Mouse (Mus musculus) ovary, adult 10 weeks (tissue): Measurements from ENCODE around the gene Olfr1447. TPM values are rescaled to one million over a fixed set of nuclear protein-coding genes. Genes with fewer than 3 reads are reported as not detected.

Source experiments
- polyA plus RNA-seq: library from polyadenylated mRNA; stranded (reverse); fragments of 350-450 nt; fragmentation: Illumina TruSeq; extraction: RNeasy Lipid Tissue Mini Kit (QIAGEN cat#74804); gene quantifications from one replicate; pipeline ENCODE4 v1.2.3, GENCODE M21; 2014

Olfr1447 gene
- not detected for polyA plus RNA-seq

GRCm38 (mm10) chr19:12903643-12904042 lies at the start of gene Olfr1447:
Gene Olfr1447, minus strand, starts transcription at chr19:12903743.

GRCm38 (mm10) chr19:12949958-12950357 lies 46.4 kb upstream of the Olfr1447 start, which contains the start of gene Olfr1450:
Gene Olfr1450, plus strand, starts transcription at chr19:12950258.

GRCm38 (mm10) chr19:12930540-12930939 lies 27.0 kb upstream of the Olfr1447 start, which contains the start of gene Olfr1449:
Gene Olfr1449, plus strand, starts transcription at chr19:12930840.

DNA sequence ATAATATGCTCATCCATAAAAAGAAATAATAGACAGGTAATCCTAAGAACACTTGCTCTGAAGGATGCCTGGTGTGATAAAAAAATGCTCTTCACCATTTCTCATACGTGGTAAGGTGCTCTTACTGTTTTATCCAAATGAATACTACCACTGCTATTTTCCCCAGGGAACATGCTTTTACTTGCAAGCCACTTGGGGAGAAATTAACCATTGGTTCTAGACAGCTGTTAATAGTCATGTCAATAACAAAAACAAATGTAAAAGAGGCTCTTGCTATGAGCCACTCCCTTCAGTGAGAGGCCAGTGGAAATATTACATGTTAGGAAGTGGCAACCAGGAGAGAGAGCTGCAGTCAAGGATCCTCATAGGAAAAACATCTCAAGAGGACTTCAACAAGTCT lies 20.8 kb upstream of the Olfr1447 start, which contains the start of gene Olfr1448:
Gene Olfr1448, minus strand, starts transcription at position 101 of the 400 bp plus-strand sequence.

GRCm38 (mm10) chr19:12893424-12893823 lies 10.1 kb downstream of the Olfr1447 start, which contains the start of gene Olfr1446:
Gene Olfr1446, minus strand, starts transcription at chr19:12893524.

DNA sequence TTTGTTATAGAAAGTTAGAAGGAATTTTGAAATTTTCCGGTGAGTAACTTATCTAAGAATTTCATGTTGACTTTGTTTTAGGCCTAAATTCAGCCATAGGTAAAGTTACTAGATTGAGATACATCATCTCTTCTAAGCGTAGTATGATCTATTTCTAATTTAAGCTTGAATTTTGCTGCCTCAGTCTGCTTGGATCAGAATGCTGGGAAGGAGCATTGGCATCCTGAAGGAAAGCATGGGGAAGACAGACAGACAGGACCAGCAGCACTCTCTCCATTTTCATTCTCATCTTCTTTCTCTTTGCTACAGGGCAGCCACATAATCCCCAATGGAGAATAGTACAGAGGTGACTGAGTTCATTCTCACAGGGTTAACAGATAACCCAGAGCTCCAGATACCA lies 20.0 kb downstream of the Olfr1447 start, which contains the start of gene Olfr1445:
Gene Olfr1445, plus strand, starts transcription at position 301 of the 400 bp plus-strand sequence.

DNA sequence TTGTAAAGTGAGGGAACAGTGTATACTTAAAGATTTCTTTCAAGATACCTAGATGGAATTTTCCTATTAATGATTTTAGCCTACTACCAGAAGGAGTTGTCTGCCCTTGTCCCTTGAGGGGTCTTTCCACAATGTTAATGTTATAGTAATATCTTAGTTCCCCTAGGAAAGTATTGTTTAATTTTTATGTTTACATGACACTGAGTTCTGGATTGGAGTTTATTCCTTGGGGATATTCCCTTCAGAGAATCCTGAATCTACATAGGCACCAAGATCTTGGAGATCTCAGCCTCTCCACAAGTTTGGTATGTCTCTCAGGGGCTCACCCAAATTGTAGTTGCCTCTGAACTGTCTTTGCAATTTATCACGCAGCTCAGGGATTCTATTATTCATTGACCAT lies 46.6 kb downstream of the Olfr1447 start, which contains the start of gene Olfr1444:
Gene Olfr1444, plus strand, starts transcription at position 301 of the 400 bp plus-strand sequence.

Other genes with a start within 250 kb of the Olfr1447 start
- gene Olfr1442, start 233.3 kb downstream of the Olfr1447 start, polyA plus RNA-seq, result not detected
- gene Olfr1443, start 225.6 kb downstream of the Olfr1447 start, polyA plus RNA-seq, result not detected
- gene Keg1, start 208.0 kb downstream of the Olfr1447 start, polyA plus RNA-seq, result not detected
- gene Cntf, start 138.1 kb downstream of the Olfr1447 start, polyA plus RNA-seq, result 3.2 TPM
- gene Zfp91, start 107.6 kb downstream of the Olfr1447 start, polyA plus RNA-seq, result 199 TPM
- gene Lpxn, start 107.5 kb downstream of the Olfr1447 start, polyA plus RNA-seq, result 2.6 TPM
- not detected for gene Gm5244, start 57.1 kb downstream of the Olfr1447 start, polyA plus RNA-seq
- gene Olfr1444, start 46.5 kb downstream of the Olfr1447 start, polyA plus RNA-seq, result not detected
- not detected for gene Olfr1445, start 19.9 kb downstream of the Olfr1447 start, polyA plus RNA-seq
- gene Olfr1446, start 10.2 kb downstream of the Olfr1447 start, polyA plus RNA-seq, result not detected
- not detected for gene Olfr1448, start 20.7 kb upstream of the Olfr1447 start, polyA plus RNA-seq
- not detected for gene Olfr1449, start 27.1 kb upstream of the Olfr1447 start, polyA plus RNA-seq
- gene Olfr1450, start 46.5 kb upstream of the Olfr1447 start, polyA plus RNA-seq, result not detected
- gene Olfr1451, start 91.3 kb upstream of the Olfr1447 start, polyA plus RNA-seq, result not detected
- not detected for gene Olfr1453, start 124.6 kb upstream of the Olfr1447 start, polyA plus RNA-seq
- gene Olfr1454, start 156.9 kb upstream of the Olfr1447 start, polyA plus RNA-seq, result not detected
- not detected for gene Olfr1457, start 194.1 kb upstream of the Olfr1447 start, polyA plus RNA-seq
- not detected for gene Olfr1458, start 203.0 kb upstream of the Olfr1447 start, polyA plus RNA-seq
- not detected for gene Olfr1459, start 245.8 kb upstream of the Olfr1447 start, polyA plus RNA-seq